Mouse (Mus musculus) stomach, postnatal 0 days (tissue): ENCODE data around the gene Hrk. TPM values are rescaled to one million over a fixed set of nuclear protein-coding genes. Genes with fewer than 3 reads are reported as not detected.

Source experiments
- ATAC-seq: fragments of 200-750 bp; cut with Nextera tagmentation; 2 replicates; pipeline ENCODE4 v1.8.0; 2017; ENCODE audit not compliant: low FRiP score, low TSS enrichment
- DNase-seq: peaks from one replicate; pipeline ENCODE4 v3.0.0-alpha.2; 2016; ENCODE audit warnings: low spot score
- H3K27ac ChIP-seq: fragments of 300-500 bp; sonication (generic); replicated peaks from 2 replicates; pipeline ENCODE4 v1.5.1; 2014; ENCODE audit warnings: mild to moderate bottlenecking, control low read depth
- H3K27me3 ChIP-seq: fragments of 300-500 bp; sonication (generic); 2 replicates; pipeline ENCODE4 v1.6.1; 2014; ENCODE audit warnings: low read length; ENCODE audit not compliant: control insufficient read depth, insufficient read depth
- H3K36me3 ChIP-seq: fragments of 300-500 bp; sonication (generic); 2 replicates; pipeline ENCODE4 v1.6.1; 2014; ENCODE audit warnings: low read length, mixed read lengths; ENCODE audit not compliant: control insufficient read depth, insufficient read depth
- H3K4me1 ChIP-seq: fragments of 300-500 bp; sonication (generic); replicated peaks from 2 replicates; pipeline ENCODE4 v1.6.1; 2014; ENCODE audit warnings: antibody characterized with exemption; ENCODE audit not compliant: control insufficient read depth, insufficient read depth
- H3K4me2 ChIP-seq: fragments of 300-500 bp; sonication (generic); replicated peaks from 2 replicates; pipeline ENCODE4 v1.6.1; 2014; ENCODE audit warnings: low read depth, mild to moderate bottlenecking, control low read depth, moderate library complexity
- H3K4me3 ChIP-seq: fragments of 300-500 bp; sonication (generic); 2 replicates; pipeline ENCODE4 v1.5.1; 2014; ENCODE audit warnings: low read depth, low read length, control low read depth
- H3K9ac ChIP-seq: fragments of 300-500 bp; sonication (generic); 2 replicates; pipeline ENCODE4 v1.6.1; 2014; ENCODE audit warnings: mild to moderate bottlenecking, low read length, control low read depth, mixed read lengths
- H3K9me3 ChIP-seq: fragments of 300-500 bp; sonication (generic); 2 replicates; pipeline ENCODE4 v1.6.1; 2016; ENCODE audit warnings: low read length; ENCODE audit not compliant: control insufficient read depth
- CTCF ChIP-seq: IDR thresholded peaks from 2 replicates; pipeline ENCODE4 v1.5.1; 2016; ENCODE audit warnings: antibody characterized with exemption, low read depth, mild to moderate bottlenecking, moderate library complexity
- EP300 ChIP-seq: optimal IDR thresholded peaks from 2 replicates; pipeline ENCODE3; 2016; ENCODE audit warnings: antibody characterized with exemption
- WGBS: fragments of 180-500 bp; shearing (Covaris S2); extraction: QIAGEN DNeasy Blood & Tissue Kit; methylation state at CpG from one replicate; pipeline ENCODE4 v1.1.7; 2014; 5-methylcytosine and 5-hydroxymethylcytosine counted together
- polyA plus RNA-seq: library from polyadenylated mRNA; unstranded; fragments of >200 nt; fragmentation: Nextera tagmentation; extraction: Ambion mirVana; gene quantifications from 2 replicates; pipeline ENCODE4 v1.2.1, GENCODE M21; 2015

Hrk gene
- polyA plus RNA-seq, 1 experiment from 2014 or later = 0.18 TPM

GRCm38 (mm10) chr5:118143211-118144026 is 21.0 kb upstream of the Hrk start:
- no peak for TF ChIP-seq CTCF
- TF ChIP-seq EP300 = no peak
- no peaks in the 10 kb centered on the region for H3K9me3 ChIP-seq
- H3K4me2 ChIP-seq = no peak overlapping the region
- H3K9ac ChIP-seq = no peak overlapping the region
- no peaks in the 10 kb centered on the region for H3K27me3 ChIP-seq
- H3K27ac ChIP-seq = no peak overlapping the region
- H3K36me3 ChIP-seq = peaks cover 11% of the 10 kb centered on the region
- ATAC-seq (no peak), DNase-seq (no peak)
- H3K4me3 ChIP-seq = no peak overlapping the region
- WGBS = 75% methylated on average over 12 of the region's 12 CpGs
- H3K4me1 ChIP-seq = no peaks in the 10 kb centered on the region; the same call in 1 of the 2 replicates

GRCm38 (mm10) chr5:118144327-118144726 is 20.1 kb upstream of the Hrk start:
- peak; percentile 68 for ATAC-seq
- H3K4me3 ChIP-seq = no peak overlapping the region
- H3K27me3 ChIP-seq = no peaks in the 10 kb centered on the region
- H3K4me1 ChIP-seq = no peaks in the 10 kb centered on the region; the same call in 1 of the 2 replicates
- DNase-seq = peak; percentile 19
- H3K36me3 ChIP-seq = peaks cover 11% of the 10 kb centered on the region
- H3K9me3 ChIP-seq = no peaks in the 10 kb centered on the region
- no peak overlapping the region for H3K27ac ChIP-seq
- WGBS = 61% methylated on average over 4 of the region's 4 CpGs
- no peak overlapping the region for H3K4me2 ChIP-seq
- no peak for TF ChIP-seq CTCF
- TF ChIP-seq EP300 = no peak
- H3K9ac ChIP-seq = no peak overlapping the region

DNA sequence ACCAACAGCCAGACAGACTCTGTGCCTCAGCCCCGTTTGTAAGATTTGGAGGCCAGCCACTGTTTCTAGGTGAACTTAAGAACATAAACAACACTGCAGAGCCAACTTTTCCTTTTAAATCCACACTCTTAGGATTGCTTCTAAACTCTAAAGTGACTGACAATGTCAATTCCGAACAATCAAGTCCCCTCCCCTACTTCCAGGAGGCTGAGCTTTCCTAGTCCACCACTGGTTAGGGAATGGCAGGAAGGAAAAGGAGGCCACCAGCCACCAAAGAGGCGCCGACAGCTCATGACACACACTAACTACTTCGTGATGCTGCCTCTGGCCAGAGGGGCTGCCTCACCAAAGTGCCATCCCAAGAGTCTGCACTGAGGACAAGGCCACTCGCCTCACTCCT is 19.7 kb upstream of the Hrk start:
- Histone ChIP-seq H3K4me2 (no peak overlapping the region), H3K27me3 (no peaks in the 10 kb centered on the region), H3K4me3 (no peak overlapping the region), H3K27ac (no peak overlapping the region), H3K9me3 (no peaks in the 10 kb centered on the region), H3K9ac (no peak overlapping the region), H3K36me3 (peaks cover 11% of the 10 kb centered on the region), H3K4me1 (no peaks in the 10 kb centered on the region; the same call in 1 of the 2 replicates)
- ATAC-seq (no peak), DNase-seq (no peak)
- 63% methylated on average over 6 of the region's 6 CpGs for WGBS
- TF ChIP-seq EP300 (no peak), CTCF (no peak)

DNA sequence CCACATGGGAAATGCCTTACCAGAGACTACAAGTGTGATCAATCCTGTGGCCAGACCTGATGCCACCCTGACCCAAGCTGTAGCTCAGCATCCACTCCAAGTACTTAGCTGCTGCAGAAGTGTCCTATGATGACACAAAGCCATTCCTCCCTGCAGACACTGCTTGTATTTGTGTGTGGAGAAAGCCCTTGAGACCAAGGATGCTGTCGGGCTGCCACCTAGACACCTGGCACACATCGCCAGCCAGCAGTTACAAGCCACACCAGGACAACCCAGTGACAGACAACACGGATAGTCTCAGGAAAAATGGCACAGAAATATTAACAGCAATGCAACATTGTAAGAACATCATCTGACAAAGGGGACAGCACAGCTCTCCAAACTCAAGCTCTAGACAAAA is 19.0 kb upstream of the Hrk start:
- H3K9me3 ChIP-seq = no peaks in the 10 kb centered on the region
- WGBS = 88% methylated on average over 3 of the region's 3 CpGs
- no peak overlapping the region for H3K4me3 ChIP-seq
- DNase-seq (no peak), ATAC-seq (no peak)
- H3K4me1 ChIP-seq = no peaks in the 10 kb centered on the region; the same call in 1 of the 2 replicates
- no peaks in the 10 kb centered on the region for H3K27me3 ChIP-seq
- TF ChIP-seq CTCF (no peak), EP300 (no peak)
- H3K9ac ChIP-seq = no peak overlapping the region
- H3K27ac ChIP-seq = no peak overlapping the region
- H3K4me2 ChIP-seq = no peak overlapping the region
- H3K36me3 ChIP-seq = peaks cover 11% of the 10 kb centered on the region

DNA sequence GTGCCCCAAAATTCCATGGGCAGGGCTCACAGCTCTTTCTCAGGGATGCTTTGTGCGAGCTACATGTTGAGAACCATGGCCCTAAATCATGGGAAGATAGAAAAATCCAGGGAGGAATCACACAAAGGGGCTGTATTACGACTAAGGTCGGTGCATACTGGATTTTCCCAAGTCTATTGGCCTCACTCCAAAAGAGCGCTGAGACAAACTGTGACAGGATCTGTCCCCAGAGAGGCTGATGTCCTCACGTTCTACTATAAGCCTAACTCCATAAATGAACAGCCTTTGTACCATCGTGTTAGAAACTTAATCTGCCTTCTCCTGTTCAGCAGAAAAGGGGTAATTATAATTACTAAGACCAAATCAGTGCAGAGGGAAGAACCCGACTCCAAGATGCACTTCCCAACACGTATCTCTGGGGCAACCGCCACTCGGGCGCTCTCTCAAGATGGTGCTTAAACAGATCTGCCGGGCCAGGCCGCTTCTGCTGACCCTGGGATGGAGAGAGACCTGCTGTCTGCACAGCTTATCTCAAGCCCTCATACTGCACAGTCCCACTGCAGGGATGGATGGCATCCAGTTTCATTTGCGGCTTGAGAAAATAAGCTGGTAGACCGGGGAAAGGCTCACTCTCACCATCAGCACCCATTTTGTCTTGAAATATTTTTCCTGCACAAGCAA is 18.3 kb upstream of the Hrk start:
- no peak for DNase-seq

GRCm38 (mm10) chr5:118147264-118147663 is 17.2 kb upstream of the Hrk start:
- no peak overlapping the region for H3K4me3 ChIP-seq
- TF ChIP-seq CTCF (no peak), EP300 (no peak)
- no peaks in the 10 kb centered on the region for H3K27me3 ChIP-seq
- 68% methylated on average over 10 of the region's 10 CpGs for WGBS
- DNase-seq = no peak
- ATAC-seq = no peak
- no peak overlapping the region for H3K9ac ChIP-seq
- H3K36me3 ChIP-seq = peaks cover 2% of the 10 kb centered on the region
- H3K27ac ChIP-seq = no peak overlapping the region
- no peak overlapping the region for H3K4me2 ChIP-seq
- H3K4me1 ChIP-seq = no peaks in the 10 kb centered on the region; the same call in 1 of the 2 replicates
- no peaks in the 10 kb centered on the region for H3K9me3 ChIP-seq

More for the DNA sequence above, 18.3 kb upstream of the Hrk start:
- ATAC-seq = no peak
- Histone ChIP-seq H3K4me1 (no peaks in the 10 kb centered on the region; the same call in 1 of the 2 replicates), H3K36me3 (peaks cover 11% of the 10 kb centered on the region), H3K27me3 (no peaks in the 10 kb centered on the region), H3K4me3 (no peak overlapping the region), H3K9ac (no peak overlapping the region), H3K9me3 (no peaks in the 10 kb centered on the region), H3K4me2 (no peak overlapping the region), H3K27ac (no peak overlapping the region)
- WGBS = 71% methylated on average over 15 of the region's 15 CpGs
- TF ChIP-seq EP300 (no peak), CTCF (no peak)
